Mouse (Mus musculus) thymus, adult 2 months (tissue): Measurements from ENCODE around the gene Lhfpl2.

Experiments used
- CTCF ChIP-seq: fragments of 200-500 bp; IDR thresholded peaks from 2 replicates; pipeline ENCODE4 v1.5.1; 2012; ENCODE audit warnings: mild to moderate bottlenecking, control low read depth, low read length, moderate library complexity, borderline replicate concordance; ENCODE audit not compliant: control insufficient read depth, poor library complexity, insufficient read depth; ENCODE audit errors: extremely low read depth
- POLR2A ChIP-seq: fragments of 200-500 bp; IDR thresholded peaks from 2 replicates; pipeline ENCODE4 v1.6.1; 2012; ENCODE audit warnings: mild to moderate bottlenecking, low read length, control low read depth, moderate library complexity; ENCODE audit not compliant: control insufficient read depth, poor library complexity, insufficient read depth; ENCODE audit errors: extremely low read depth

DNA sequence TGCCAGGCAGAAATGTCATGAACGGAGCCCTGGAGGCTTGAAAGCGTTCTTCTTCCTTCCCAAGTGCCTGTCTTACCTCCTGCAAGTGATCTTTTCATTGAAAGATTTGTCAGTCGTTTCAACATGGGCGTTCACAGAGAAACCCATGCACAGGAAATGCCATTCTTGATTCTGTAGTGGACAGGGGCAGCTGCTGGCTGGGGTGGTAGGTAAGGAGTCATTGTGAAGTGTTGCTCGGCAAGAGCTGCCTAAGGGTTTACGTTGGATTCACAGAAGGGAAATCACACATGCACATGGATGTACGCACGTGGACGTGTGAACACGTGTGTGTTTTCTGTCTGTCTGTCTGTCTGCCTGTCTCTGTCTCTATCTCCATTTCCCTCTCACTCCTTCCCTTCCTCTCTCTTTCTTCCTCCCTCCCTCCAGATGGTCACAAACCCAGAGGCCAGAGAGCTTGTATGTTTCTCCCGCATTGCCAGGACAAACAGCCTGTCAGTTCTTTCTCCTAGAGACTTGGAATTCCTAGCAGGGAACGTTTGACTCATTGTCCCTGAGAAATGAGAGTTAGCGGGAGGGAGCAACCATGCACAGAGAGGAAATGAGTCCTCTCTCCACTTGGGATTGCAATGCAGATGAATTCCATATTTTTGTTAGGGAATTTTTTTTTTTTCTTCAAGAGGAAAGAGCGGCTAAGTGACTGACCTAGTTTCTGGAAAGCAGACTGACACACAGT, 82.3 kb downstream of the Lhfpl2 start:
- TF ChIP-seq CTCF (no peak), POLR2A (no peak)
